Mouse (Mus musculus) R1 (cell line): Measurements from ENCODE around the gene Carns1.

Source experiments
- DNase-seq: peaks from one replicate; pipeline ENCODE4 v3.0.0-alpha.2; 2018; ENCODE audit warnings: low read depth, low spot score

The Carns1 gene

DNA sequence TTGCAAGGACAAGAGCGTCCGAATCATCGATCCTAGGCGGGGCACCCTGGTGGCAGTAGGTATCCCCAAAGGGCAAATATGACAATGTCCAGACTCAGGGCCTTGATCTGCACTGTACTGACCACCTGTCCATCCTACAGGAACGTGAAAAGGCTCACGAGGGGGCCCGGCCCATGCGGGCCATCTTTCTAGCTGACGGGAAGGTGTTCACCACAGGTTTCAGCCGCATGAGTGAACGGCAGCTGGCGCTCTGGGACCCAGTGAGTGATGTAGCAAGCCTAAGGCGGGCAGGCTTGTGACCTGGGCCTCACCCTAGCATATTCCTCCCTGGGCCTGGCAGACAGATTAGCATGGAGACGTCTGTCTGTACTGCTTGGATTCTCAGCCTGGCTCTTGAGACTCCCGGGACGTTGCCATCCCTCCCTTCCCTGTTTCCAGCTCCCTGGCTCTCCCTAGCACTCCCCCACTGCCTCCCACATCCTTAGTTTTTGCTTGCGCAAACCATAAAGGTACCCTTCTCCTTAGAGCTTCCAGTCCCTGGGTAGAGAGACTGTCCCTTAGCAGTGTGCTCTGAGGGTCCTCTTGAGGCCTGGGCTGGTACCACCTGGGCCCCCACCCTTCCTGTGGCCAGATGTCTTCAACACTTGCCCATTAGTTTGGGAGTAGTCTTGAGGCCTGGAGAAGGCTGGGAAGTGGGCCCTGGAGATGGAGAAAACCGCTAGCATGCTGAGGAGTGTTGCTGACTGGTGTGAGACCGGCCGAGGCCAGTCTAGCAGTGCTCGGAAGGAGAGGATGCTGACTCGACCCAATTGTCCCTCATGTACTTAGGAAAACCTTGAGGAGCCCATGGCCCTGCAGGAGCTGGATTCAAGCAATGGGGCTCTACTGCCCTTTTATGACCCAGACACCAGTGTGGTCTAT, 24.5 kb downstream of the Carns1 start:
- DNase-seq: no peak

DNA sequence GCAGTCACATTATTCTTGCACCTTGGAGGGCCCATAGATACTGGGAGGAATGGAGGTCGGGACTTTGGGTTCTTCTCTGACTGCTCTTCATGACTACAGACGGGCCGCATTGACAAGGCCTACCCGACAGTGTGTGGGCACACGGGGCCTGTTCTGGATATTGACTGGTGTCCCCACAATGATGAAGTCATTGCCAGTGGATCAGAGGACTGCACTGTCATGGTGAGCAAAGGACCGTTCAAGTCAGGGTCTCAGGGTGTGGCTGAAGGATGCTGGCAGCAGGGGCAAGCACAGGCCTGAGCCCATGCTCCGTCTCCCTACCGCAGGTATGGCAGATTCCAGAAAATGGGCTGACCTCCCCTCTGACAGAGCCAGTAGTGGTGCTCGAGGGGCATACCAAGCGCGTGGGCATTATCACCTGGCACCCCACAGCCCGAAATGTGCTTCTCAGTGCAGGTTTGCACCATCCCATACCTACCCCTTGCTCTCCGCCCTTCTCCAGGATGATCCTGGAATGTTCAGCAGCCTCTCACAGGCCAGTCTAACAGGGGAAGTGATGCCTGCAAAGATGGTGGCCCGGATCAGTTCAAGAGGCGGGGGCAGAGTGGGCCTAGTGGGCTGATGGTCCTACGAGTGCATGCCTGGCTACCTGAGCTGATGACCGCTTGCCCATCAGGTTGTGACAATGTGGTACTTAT, 25.4 kb downstream of the Carns1 start:
- DNase-seq: no peak

DNA sequence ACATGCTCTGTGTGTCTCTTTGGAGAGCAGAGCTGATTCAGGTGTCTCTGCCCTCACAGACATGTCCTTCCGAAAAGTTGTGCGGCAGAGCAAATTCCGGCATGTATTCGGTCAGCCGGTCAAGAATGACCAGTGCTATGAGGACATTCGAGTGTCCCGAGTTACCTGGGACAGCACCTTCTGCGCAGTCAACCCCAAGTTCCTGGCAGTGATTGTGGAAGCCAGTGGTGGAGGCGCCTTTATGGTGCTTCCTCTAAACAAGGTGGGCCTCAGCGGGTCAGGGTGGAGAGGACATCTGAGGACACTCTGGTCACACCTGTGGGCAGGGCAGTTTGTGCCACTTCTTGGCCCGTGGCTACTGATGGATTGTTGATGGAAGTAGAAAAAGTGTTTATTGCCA, 26.0 kb downstream of the Carns1 start:
- DNase-seq: no peak

DNA sequence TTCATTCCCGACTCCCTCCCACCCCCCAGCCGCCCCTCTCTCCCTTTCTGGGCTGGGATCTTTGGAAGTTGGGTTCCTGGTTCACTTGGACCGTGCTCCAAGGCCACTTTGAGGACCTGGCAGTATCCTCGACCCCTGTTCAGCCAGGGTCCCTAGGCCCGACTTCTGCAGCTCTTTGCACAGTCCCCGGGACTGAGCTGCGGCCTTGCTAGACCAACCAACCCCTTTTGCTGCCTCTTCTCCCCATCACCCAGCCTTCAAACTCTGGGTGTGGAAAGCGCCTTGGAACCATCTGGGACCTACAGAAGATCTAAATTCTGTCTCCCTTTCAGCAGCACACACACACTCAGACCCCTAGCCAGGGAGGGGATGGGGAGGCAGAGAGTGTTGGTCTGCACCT, 26.5 kb downstream of the Carns1 start:
- no peak for DNase-seq

DNA sequence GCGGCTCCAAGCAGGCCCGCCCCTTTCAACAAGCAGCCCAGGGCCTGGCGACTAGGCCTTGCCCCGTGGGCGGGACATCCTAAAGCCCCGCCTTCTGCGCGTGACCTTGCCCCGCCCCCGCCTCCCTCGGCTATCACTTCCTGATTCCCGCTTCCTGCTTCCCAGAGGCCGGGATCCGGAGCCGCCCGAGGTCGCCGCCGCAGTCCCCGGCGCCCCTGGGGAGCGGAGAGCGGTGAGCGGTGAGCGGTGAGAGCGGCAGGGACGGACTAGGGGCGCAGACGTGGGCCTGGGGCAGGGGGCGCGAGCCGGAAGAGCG, 26.8 kb downstream of the Carns1 start, which contains the start of gene Coro1b:
TSS of gene Coro1b (plus strand) at position 129 of the 316 bp plus-strand sequence.
- DNase-seq: peak; percentile 93

DNA sequence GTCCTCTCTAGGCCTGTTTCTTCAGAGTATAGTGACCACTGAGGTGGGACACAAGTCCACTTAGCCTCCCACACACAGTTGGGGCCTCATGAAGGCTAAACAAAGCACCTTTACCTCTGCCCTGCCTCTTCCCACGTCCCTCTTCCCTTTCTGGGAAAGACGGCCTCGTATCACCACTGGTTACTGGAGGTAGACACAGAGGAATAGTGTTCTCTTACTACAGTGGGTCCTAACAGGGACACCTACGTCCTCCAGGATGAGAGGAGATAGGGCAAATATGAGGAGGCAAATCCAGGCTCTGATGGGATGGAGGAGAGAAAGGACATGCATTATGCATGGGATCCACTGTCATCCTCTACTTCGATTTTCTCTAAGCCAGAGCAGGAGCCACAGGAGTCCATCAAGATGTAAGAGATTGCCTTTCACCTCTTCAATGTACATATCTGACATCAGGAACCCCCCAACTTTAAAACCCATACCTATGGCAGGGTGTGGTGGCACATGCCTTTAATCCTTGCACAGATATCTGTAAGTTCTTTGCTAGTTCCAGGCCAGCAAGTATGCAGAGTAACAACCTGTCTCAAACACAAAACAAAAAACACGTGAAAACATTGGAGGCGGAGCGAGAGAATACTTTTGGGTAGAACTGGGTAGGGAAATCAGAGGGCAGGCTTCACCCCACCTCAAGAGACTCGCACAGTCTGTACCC, 27.3 kb downstream of the Carns1 start:
- no peak for DNase-seq

DNA sequence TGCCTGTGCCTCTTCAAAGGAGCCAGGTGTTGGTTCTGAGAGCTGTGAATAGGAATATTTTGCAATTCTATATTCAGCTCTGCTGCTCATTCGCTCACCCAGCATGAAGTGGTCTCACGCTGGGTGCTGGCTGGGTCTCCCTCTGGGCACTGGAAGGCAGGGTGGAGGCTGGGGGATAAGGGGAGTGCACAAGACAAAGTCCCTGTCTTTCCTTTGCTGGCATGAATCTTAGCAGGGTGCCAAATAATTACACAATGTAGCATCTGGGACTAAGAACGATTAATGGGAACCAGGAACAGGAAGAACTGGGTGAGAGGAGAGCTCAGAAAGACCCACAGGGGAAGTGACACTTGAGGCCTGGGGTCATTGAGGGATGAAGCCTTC, 28.3 kb downstream of the Carns1 start:
- DNase-seq: no peak

DNA sequence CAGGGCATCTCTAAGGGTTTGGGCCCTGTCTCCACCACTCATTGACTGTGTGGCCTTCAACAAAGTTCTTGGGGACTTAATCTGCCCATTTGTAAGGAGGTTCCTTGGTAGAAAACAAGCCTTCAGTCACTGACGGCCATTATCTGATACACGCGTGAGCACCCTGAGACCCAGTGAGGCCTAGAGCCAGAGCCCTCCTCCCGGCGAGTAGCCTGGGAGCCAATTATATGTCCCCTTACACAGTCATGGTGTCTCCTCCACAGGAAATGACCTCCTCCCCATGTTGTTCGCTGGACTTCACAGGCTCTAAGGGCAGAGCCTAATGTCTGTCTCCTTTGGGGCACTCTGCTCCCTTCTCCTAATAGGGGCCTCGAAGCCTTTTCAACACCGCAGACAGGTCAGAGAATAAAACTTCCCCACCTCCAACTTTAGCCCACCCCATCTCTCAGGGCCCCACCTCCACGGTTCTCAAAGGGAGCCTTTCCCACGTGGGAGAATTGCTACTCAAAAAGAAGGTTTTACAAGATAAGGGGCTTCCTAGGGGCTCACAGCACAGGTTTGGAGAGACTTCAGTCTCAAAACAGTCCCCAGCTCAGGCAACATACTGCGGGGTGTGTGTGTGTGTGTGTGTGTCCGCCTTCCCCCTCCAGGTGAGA, 28.8 kb downstream of the Carns1 start:
- DNase-seq: no peak

DNA sequence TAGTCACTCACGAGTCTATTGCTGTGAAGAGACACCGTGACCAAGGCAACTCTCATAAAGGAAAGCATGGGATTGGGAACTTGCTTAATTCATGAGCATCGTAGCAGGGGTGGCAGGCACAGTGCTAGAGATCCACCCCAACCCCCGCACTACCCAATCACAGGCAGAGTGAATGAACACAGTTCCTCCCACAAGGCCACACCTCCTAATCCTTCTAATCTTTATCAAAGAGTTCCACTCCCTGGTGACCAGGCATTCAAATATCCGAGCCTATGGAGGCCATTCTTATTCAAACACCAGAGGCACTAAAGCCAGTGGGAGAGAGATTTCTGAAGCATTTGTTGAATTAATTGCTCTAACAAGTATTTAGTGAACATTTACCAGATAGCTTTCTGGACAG, 29.3 kb downstream of the Carns1 start:
- peak; percentile 80 for DNase-seq

DNA sequence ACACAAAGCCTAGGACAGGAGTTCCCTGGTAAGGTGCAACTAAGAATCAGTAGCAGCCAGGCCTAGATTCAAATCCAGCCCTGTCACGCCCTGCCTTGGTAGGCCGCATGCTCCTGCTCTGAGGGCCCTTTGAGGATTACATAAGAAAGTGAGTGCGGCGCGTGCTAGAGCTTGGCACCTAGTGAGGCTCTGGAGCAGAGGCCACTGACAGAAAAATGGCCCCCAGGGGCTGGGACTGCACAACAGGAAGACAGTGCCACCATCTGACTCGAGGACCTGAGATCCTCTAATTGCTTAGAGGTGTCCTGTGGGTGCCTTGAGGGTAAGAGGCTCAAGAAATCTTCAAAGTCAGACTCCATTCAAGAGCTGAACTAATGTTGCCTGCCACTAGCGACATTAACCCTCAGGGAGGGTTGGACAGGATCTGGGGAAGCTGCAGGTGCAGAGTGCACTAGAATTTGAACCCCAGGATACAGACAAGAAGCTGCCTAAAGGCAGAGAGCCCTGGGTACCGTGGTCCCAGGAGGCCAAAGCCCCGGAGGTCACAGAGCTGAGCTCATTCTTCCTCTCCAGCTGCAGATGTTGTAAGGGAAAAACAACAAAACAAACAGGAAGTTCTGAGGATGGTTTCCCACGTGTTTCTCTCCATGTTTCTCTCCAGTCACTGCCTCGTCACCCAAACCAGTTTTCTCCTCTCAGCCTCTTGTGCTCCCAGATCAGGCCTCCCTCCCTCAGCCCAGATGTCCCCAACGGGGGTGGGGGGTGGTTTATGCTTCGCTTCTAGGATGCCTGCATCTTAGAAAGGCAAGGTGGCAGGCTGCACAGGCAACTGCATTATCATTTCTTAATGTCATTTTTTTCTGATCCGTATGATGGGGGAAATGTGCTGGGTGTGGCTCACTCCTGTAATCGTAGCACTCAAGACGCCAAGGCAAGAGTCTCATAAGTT, 30.5 kb downstream of the Carns1 start:
- DNase-seq: no peak

DNA sequence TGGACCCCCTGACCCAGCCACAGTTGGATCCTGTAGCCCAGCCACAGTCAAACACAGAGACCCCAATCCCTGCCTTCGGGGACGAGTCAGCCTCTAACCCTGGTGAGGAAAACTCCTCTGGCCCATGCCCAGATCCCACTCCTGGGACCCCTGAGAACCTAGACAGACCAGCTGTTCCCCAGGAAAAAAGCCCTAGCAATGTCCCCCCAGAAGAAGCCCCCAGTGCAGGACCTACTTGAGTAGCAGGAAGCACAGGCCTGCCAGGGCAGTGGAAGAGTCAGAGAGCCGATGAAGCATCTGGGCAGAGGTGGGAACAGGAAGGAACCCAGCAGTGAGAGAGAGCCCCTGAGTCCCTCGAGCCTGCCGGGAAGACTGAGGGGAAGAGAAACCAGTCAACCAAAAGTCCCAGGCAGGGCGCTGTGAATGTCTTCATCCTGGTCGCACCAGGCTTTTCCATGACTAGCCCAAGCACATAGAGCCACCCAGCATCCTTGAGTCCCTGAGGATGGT, 31.5 kb downstream of the Carns1 start, which contains the start of gene Cabp4:
TSS of gene Cabp4 (minus strand) at position 275 of the 510 bp plus-strand sequence.
- DNase-seq: no peak

DNA sequence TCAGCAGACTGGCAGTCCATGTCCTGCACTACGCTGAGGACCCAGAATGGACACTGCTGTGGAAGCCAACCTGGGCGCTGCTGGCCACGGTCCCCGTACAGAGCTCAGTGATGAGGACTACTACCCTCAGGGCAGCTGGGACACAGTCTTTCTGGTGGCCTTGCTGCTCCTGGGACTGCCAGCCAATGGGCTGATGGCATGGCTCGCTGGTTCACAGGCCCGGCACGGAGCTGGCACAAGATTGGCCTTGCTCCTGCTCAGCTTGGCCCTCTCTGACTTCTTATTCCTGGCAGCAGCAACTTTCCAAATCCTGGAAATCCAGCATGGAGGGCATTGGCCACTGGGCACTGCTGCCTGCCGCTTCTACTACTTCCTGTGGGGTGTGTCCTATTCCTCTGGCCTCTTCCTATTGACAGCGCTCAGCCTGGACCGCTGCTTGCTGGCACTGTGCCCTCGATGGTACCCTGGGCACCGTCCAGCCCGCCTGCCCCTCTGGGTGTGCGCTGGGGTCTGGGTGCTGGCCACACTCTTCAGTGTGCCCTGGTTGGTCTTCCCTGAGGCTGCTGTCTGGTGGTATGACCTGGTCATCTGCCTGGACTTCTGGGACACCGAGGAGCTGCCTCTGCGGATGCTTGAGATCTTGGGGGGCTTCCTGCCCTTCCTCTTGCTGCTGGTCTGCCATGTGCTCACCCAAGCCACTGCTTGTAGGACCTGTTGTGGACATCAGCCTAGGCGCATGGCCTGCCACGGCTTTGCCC, 32.7 kb downstream of the Carns1 start:
- DNase-seq: no peak

DNA sequence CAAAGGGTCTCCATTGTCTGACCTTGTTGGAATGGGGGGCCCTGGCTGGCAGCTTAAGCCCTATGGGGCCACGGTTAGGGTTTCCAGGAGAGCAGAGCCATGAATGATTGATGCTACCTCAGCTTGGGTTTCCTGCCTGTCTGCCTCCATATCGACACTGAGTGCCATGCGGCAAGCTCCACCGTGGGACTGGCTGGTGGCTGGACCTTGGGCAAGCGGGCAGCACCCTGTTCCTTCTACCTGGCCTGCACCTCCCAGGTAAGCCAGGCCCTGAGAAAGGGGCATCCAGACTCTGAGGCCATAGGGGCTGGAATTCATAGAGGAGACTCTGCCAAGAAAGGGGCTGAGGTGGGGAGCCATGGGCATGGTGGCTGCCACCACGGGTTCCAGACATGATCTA, 35.1 kb downstream of the Carns1 start:
- no peak for DNase-seq

DNA sequence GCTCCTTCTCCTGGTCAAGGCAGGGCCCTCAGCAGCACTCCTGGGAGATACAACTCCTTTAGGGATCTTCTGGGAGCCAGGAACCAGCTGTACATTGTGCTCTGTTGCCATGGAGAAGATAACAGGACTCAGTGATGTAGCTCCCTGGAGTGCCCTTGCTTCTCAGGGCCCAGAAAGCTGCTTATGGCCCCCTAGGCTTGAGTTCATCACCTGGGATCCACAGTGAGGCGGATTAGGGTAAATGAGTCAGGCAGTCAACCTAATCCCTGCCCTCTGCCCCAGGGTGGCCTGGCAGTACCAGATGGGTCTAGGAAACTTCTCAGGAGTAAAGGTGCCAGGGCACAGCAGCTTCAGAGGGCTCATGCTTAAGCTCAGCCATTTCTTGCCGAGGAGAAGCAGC, 35.8 kb downstream of the Carns1 start, which contains the start of gene Gpr152:
TSS of gene Gpr152 (plus strand) at position 342 of the 400 bp plus-strand sequence.
- peak; percentile 19 for DNase-seq

DNA sequence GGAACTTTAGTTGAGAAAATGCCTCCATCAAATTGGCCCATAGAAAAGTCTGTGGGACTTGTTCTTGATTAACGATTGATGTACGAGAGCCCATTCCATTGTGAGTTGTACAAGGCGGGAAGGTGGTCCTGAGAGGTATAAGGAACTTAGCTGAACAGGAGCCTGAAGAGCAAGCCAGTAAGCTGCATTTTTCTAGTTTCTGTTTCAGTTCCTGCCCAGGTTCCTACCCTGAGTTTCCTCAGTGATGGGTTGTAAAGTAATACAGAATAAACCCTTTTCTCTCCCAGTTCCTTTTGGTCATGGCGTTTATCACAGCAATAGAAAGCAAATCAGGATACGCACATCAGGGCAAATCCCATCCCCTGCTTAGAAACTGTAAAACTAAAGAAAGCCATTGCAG, 37.4 kb downstream of the Carns1 start:
- DNase-seq: no peak

DNA sequence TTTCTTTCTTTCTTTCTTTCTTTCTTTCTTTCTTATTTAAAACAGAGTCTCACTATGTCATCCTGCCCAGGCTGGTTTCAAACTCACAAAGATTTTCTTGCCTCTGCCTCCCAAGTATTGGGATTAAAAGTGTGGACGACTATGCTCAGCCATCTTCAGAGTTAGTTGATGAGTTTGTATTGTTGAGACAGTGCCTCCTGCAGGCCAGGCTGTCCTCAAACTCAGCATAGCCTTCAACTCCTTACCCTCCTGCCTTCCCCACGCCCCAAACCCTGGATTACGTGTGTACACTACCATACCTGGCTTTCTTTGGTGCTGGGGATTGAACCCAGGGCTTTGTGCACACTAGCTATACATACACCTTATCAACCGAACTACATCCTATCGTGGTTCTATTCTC, 38.8 kb downstream of the Carns1 start:
- DNase-seq: peak; percentile 60

DNA sequence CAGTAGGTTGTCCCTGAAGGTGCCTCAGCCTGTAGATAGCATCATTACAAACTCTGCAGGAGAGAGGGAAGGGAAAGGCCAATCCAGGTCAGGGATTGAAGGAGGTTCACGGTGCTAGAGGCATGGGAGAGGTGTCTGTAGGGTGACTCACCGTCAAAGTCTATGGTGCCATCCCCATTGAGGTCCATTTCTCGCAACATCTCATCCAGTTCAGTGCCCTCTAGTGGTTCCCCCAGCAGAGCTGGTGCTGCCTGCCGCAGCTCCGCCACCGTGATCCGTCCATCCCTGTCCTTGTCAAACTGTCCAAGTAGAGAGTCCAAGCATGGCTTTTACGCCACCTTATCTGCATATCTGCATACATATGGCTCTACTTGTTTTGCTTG, 39.3 kb downstream of the Carns1 start:
- peak; percentile 56 for DNase-seq

DNA sequence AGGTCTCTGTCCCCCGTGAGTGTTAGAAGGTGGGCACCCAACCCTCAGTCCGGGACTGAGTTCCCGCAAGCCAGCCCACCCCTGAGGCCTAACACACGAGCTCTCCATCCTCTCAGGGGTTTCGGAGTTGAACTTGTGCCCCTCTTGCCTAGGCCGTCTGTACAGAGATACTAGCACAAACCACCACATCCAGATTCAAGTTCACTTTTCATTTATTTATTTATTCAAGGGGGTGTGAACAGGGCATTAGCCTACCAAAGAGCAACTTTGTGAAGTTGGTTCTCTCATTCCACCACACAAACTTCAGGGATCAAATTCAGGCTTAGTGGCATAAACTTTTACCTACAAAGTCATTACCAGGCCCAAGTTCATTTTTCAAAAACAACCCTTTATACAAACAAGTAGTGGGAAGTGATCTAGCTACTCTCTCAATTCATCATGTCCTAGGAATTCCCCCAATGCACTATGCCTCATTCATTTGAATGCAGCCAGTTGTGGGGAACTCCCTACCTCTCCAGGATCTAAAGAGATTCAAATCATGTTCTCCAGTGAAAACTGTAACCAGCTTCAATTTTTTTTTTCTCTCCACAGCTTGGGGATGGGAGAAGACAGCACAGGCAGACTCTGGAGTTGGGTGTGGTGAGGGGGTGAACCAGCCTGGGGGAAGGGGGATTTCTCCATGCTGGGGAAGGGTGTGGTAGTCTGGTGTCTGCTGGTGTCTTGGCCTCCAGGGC, 39.9 kb downstream of the Carns1 start:
- DNase-seq: peak; percentile 53

DNA sequence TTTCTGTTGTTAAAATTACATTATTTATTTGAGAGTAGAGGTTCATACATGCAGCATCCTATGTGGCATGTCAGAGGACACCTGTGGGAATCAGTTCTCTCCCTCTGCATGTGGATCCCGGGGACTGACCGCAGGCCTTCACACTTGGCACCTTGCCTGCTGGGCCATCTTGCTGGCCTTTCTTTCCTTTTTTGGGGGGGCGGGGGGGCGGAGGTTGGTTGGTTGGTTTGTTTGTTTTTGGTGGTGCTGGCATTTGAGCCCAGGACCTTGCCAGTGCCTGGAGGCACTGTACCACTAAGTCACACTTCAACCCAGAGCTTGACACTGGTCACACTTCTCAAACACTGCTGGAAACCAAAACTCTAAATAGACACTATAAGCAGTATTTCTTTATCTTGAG, 40.9 kb downstream of the Carns1 start:
- DNase-seq: no peak
